Mouse (Mus musculus): ENCODE results near the gene Sub1.

DNA sequence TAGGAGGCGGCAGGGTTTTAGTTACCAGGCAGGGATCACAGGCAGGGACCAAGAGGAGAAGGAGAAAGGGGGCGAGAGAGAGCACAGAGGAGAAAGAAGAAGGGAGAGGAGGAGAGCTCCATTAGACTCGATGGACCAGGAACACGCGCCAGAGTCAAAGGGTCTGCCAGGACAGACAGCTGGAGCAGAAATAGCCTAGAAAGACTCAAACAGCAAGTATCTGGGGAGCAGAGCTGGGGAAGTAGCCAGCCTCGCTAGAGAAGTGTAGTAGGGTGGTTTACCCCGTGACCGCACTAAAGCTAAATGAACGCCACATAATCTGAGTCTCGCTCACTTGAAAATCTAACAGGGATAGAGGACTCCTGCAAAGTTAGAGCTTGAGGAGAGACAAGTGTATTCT, 26.2 kb downstream of the Sub1 start:
- TF ChIP-seq POLR2A (IDR thresholded peaks at IDR 0.05; ENCODE audit: insufficient read depth, low read depth, low read length) (no peak), CTCF (IDR thresholded peaks at IDR 0.05) (no peak)
